Mouse (Mus musculus) activated CD4-positive, CD25-positive, alpha-beta regulatory T cell, adult 4 months (primary cell): ENCODE measurements at regions not wholly inside any gene's neighbourhood (a gene's known extent, or its start where the extent isn't known, plus 50 kb on each side); places are given as distances from the start of the nearest gene placed in this dataset.
A peak's percentile ranks its signal among the peaks of the same experiment; 100 is the strongest.
"Not testable (repeated sequence)": the region's sequence is repeated elsewhere in the genome, so short reads cannot be mapped to it uniquely, and the experiment has no call there.

Experiments used
- ATAC-seq: one replicate; pipeline ENCODE4 v1.8.0; 2017

- ATAC-seq: no peak
These were observed 147.2 kb upstream of the Supt20 start for GRCm38 (mm10) chr3:54545393-54545792.

- no peak for ATAC-seq
These were observed 140.7 kb upstream of the Supt20 start for GRCm38 (mm10) chr3:54551908-54552307.

- ATAC-seq: no peak
These were observed 136.7 kb upstream of the Supt20 start for GRCm38 (mm10) chr3:54555954-54556353.

DNA sequence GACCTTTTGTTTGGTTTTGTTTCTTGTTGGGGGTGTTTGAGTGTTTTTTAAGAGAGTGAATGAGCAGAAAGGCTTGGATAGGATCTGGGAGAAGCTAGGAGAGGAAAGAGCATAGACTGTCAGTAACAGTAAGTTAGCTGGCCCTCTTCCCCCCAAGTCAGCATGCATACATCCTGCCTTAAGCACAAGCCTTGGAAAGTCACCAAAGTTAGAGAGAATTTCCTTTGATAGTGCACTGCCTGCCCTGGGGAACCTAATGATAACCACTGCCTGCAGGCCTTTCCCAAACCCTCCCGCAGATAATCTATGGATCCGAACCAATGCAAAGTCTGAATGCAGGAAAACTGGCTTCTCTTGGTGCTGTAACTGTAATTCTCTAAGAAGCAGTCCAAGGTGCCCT is 133.6 kb upstream of the Supt20 start:
- ATAC-seq: no peak

GRCm38 (mm10) chr3:54559527-54559926 is 133.1 kb upstream of the Supt20 start:
- ATAC-seq: no peak

GRCm38 (mm10) chr3:54560056-54560922 is 132.3 kb upstream of the Supt20 start:
- no peak for ATAC-seq

- ATAC-seq: peak; percentile 57
These were observed 125.3 kb upstream of the Supt20 start for GRCm38 (mm10) chr3:54567329-54567728.

DNA sequence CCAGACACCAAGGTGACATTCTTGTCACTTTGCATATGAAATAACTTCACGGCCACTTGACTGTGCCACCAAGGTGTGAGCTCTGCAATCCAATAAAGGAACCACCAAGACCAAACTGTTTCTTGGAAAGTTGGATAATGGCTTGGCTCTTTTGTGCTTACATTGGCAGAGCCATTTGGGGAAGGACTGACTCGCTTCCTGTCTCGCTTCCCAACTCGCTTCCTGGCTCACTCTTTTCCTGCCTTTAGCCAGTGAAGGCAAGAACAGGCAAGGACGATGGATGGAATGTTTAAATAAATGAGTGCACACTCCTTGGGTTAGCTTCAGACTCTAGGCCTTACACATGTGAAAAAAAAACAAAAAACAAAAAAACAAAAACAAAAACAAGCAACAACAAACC is 124.5 kb upstream of the Supt20 start:
- no peak for ATAC-seq

DNA sequence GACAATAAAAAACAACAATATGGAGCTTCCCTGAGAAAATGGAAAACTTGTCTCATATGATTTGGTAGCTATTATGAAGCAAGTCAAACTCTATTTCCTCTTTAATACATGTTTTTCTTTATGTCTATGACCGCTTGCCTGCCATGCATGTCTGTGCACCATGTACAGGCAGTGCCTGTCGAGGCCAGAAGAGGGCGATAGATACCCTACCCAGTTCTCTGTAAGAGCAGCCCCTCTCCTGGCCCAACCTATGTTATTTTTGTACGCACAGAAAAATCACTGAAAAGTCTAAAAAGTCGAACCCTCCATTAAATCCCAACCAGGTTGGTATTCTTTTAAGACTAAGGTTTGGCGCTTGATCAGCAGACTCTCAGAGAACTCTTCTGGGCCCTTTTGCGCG is 122.1 kb upstream of the Supt20 start:
- no peak for ATAC-seq

DNA sequence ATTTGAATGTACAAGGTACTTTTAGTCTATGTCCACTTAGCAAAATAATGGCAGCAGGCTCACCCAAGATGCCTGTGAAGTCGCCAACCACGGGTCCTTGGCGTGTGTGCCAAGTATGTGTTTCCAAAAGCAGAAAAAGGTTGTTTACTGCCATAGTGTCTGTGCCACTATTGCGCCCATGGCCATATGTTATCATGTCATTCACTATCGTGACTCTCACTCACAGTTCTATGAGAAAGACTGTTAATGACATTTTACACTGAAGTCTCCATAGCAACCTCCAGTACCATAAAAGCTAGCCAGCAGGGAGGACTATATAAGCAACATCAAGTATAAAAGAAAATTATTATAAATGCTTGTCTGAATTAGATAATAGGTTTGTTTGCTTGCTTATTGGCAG is 114.8 kb upstream of the Supt20 start:
- ATAC-seq: no peak

- ATAC-seq: no peak
These were observed 113.2 kb upstream of the Supt20 start for GRCm38 (mm10) chr3:54579425-54579824.

GRCm38 (mm10) chr3:54580339-54580738 is 112.3 kb upstream of the Supt20 start:
- ATAC-seq: no peak

DNA sequence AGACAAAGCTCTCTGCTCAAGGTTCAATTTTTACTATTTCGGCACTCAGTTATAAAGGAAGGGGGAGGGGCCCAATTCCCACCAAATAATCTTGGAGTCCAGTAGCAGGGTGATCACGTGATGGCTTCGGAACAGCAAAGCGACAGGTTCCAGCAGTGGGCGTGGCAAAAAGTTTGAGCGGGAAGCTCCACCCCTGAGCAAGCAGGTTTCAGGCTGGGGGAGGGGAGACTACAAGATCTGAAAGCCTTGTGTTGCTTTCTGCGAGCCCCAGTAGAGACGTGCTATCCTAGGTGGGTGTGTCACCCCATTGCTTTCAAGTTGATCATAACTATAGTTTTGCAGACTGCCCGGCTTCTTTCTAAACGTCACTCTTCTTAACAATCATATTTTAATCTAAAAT is 106.8 kb upstream of the Supt20 start:
- not testable (repeated sequence) for ATAC-seq

GRCm38 (mm10) chr3:54587127-54587995 is 105.2 kb upstream of the Supt20 start:
- no peak for ATAC-seq

DNA sequence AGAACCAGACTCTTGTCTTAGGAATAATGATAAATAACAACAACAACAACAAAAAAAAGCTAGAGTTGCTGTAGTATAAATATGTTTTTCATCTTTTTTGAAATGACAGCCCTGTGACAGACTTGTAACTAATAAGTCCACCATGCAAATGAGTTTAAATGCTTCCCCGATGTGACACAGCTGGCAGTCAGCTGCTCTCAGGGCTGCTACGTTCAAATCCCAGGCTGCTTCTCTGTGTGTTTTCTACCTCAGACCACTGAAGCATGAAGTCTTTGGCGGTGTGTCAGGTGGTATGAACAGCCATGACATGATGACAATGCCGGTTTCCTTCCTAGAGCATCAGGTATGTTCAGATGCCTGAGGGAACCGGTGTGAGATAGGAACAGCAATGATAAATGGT is 104.4 kb upstream of the Supt20 start:
- no peak for ATAC-seq

DNA sequence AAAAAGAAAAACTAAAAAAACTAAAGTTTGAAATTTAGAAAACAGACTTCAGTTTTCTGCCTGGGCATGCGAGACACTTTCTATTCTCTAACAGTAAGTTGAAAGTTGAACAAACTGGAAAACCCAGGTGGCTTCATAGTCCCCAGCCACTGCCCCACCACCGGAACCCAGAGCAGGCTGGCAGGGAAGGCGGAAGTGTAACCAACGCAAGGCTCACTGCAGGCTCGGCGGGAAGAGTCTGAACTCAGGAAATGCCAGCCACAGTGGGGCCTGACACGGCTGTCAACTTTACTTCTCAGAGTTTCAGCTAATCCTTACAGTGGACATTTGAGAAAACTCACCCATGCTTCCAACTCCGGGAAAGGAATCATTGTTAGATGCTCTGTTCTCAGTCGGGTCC is 102.6 kb upstream of the Supt20 start:
- peak; percentile 60 for ATAC-seq

DNA sequence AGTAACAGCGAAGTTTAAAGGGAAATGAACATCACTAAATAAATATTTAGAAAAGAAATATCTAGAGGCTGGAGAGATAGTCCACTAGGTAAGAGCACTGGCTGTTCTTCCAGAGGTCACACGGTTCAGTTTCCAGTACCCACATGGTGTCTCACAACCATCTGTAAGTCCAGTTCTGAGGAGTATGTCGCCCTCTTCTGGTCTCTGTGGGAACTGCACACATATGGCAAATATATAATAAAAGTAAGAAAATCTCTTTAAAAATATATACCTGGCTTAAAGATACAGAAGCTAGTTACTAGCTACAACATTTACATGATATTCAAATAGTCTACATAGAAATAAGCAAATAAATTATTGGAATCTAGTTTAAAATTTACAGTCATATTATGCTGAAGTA is 101.4 kb upstream of the Supt20 start:
- no peak for ATAC-seq

- peak; percentile 52 for ATAC-seq
These were observed 100.5 kb upstream of the Supt20 start for GRCm38 (mm10) chr3:54592064-54592463.

DNA sequence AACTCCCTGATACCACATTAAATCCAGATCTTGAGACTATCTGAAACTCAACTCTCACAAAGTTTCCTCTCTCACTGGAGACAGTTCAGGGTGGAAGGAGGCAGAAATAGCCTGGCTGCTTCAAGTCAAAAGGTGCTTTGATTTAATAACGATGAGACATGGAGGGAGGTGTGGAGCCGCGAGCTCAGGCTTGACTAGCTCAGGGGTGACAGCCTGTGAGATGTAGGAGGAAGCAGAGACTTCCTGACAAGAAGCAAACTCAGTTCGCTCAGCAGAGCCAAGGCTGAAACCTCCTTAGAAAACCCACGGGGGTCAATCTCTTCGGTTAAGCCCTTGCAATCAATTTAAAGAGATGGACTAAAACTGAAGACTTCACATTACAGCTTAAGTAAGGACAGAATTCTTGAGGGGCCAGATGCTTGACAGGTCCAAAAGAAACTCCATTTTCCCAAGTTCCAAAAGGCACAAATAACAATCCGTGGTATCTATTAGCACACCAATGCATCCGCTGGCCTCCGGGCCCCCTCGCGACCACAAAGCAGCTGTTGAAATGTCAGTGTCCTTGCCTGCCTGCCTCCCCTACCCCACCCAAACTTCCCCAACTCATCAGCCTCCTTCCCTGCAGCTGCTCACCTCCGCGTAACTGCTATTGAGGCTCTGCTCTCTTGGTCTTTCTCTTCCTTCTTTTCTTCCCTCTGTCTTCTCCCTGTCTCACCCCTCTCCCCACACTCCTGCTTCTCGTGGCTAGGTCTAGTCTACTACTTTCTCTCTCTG is 99.8 kb upstream of the Supt20 start:
- no peak for ATAC-seq

DNA sequence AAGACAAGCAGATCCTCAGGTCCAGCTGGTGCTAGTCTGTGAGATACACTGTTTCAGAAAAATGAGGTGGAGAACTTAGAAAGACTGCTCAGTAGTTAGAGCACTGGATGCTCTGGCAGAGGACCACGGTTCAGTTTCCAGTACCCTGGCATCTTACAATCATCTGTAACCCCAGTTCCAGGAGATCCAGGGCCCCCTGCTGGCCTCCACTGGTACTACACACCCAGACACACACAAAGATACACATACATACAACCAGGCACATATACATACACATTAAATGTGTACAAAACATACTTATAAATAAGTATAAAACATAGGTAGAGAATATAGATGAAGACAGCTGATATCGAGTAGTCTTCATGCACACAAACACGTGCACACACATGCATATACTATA is 97.4 kb upstream of the Supt20 start:
- ATAC-seq: no peak

GRCm38 (mm10) chr3:54597326-54598274 is 95.0 kb upstream of the Supt20 start:
- ATAC-seq: no peak

DNA sequence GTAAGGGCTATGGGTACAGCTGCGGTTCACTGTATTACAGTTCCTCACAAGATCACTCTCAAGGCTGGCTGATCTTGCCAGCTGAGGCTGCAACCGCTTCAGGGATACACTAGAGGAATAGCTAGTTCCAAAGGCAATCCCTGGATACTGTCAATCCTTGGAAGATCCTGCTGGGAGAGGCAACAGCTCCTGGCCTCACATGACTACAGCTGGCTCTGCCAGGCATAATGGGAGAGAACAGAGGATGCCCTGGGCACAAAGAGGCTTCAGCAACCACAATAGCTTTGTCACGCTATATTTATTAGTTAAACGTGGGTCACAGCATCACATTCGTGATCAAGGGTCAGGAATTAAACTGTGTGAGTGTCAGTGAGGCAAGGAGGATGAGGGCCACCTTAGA is 94.3 kb upstream of the Supt20 start:
- ATAC-seq: no peak
